Mouse (Mus musculus): ENCODE measurements around the gene Capn15.

Gene Capn15

GRCm38 (mm10) chr17:25985306-25986294 is at the start of gene Capn15:
Gene Capn15 (minus strand): TSS chr17:25985796.
- DNase-seq (ENCODE audit: low read depth, low spot score) = peak; percentile 95

GRCm38 (mm10) chr17:26032037-26032436 is 46.4 kb upstream of the Capn15 start:
- DNase-seq (ENCODE audit: low read depth, low spot score) = no peak

- no peak for DNase-seq (ENCODE audit: low read depth, low spot score)
Observed at GRCm38 (mm10) chr17:26031583-26031982, 46.0 kb upstream of the Capn15 start.

- no peak for DNase-seq (ENCODE audit: low read depth, low spot score)
Observed at GRCm38 (mm10) chr17:26028261-26028660, 42.7 kb upstream of the Capn15 start.

- DNase-seq (ENCODE audit: low read depth, low spot score) = no peak
Observed at GRCm38 (mm10) chr17:26024674-26025073, 39.1 kb upstream of the Capn15 start.

- DNase-seq (ENCODE audit: low read depth, low spot score) = no peak
Observed at GRCm38 (mm10) chr17:26023966-26024365, 38.4 kb upstream of the Capn15 start.

GRCm38 (mm10) chr17:26023181-26023580 is 37.6 kb upstream of the Capn15 start:
- no peak for DNase-seq (ENCODE audit: low read depth, low spot score)

- no peak for DNase-seq (ENCODE audit: low read depth, low spot score)
Observed at GRCm38 (mm10) chr17:26021728-26022341, 36.2 kb upstream of the Capn15 start.

GRCm38 (mm10) chr17:26020848-26021347 is 35.3 kb upstream of the Capn15 start:
- peak; percentile 24 for DNase-seq (ENCODE audit: low read depth, low spot score)

GRCm38 (mm10) chr17:26018388-26018787 is 32.8 kb upstream of the Capn15 start:
- no peak for DNase-seq (ENCODE audit: low read depth, low spot score)

- DNase-seq (ENCODE audit: low read depth, low spot score) = no peak
Observed at GRCm38 (mm10) chr17:26017949-26018348, 32.4 kb upstream of the Capn15 start.

- no peak for DNase-seq (ENCODE audit: low read depth, low spot score)
Observed at GRCm38 (mm10) chr17:26017021-26017420, 31.4 kb upstream of the Capn15 start.

GRCm38 (mm10) chr17:26013711-26014110 is 28.1 kb upstream of the Capn15 start:
- peak; percentile 18 for DNase-seq (ENCODE audit: low read depth, low spot score)

- peak; percentile 90 for DNase-seq (ENCODE audit: low read depth, low spot score)
Observed at GRCm38 (mm10) chr17:26011841-26012460, 26.4 kb upstream of the Capn15 start.

GRCm38 (mm10) chr17:26009540-26009939 is 23.9 kb upstream of the Capn15 start:
- peak; percentile 89 for DNase-seq (ENCODE audit: low read depth, low spot score)

- DNase-seq (ENCODE audit: low read depth, low spot score) = no peak
Observed at GRCm38 (mm10) chr17:26008787-26009186, 23.2 kb upstream of the Capn15 start.

- DNase-seq (ENCODE audit: low read depth, low spot score) = no peak
Observed at GRCm38 (mm10) chr17:26008331-26008730, 22.7 kb upstream of the Capn15 start.

- no peak for DNase-seq (ENCODE audit: low read depth, low spot score)
Observed at GRCm38 (mm10) chr17:26007646-26008045, 22.1 kb upstream of the Capn15 start.

- no peak for DNase-seq (ENCODE audit: low read depth, low spot score)
Observed at GRCm38 (mm10) chr17:26005731-26006450, 20.3 kb upstream of the Capn15 start.

GRCm38 (mm10) chr17:26004711-26005110 is 19.1 kb upstream of the Capn15 start:
- DNase-seq (ENCODE audit: low read depth, low spot score) = no peak

GRCm38 (mm10) chr17:26003864-26004263 is 18.3 kb upstream of the Capn15 start:
- DNase-seq (ENCODE audit: low read depth, low spot score) = no peak
